Mouse (Mus musculus): ENCODE results near the gene Rtn4rl1. TPM values are rescaled to one million over a fixed set of nuclear protein-coding genes. Genes with fewer than 3 reads are reported as not detected.

The Rtn4rl1 gene
- polyA plus RNA-seq, 1 experiment = 0.02 TPM

GRCm38 (mm10) chr11:75192336-75193214 is 1.0 kb upstream of the Rtn4rl1 start:
- no peak for TF ChIP-seq GATA1 (IDR thresholded peaks at IDR 0.05; ENCODE audit: low read length)

GRCm38 (mm10) chr11:75194121-75194849 is 702 bp downstream of the Rtn4rl1 start:
- TF ChIP-seq GATA1 (IDR thresholded peaks at IDR 0.05; ENCODE audit: low read length) = no peak

GRCm38 (mm10) chr11:75194850-75195461 is 1.4 kb downstream of the Rtn4rl1 start:
- TF ChIP-seq GATA1 (IDR thresholded peaks at IDR 0.05; ENCODE audit: low read length) = no peak

GRCm38 (mm10) chr11:75196131-75196530 is 2.5 kb downstream of the Rtn4rl1 start:
- TF ChIP-seq GATA1 (IDR thresholded peaks at IDR 0.05; ENCODE audit: low read length) = no peak

- TF ChIP-seq GATA1 (IDR thresholded peaks at IDR 0.05; ENCODE audit: low read length) = no peak
Measured at GRCm38 (mm10) chr11:75197956-75198355, 4.4 kb downstream of the Rtn4rl1 start.

- no peak for TF ChIP-seq GATA1 (IDR thresholded peaks at IDR 0.05; ENCODE audit: low read length)
Measured at GRCm38 (mm10) chr11:75198792-75199191, 5.2 kb downstream of the Rtn4rl1 start.

GRCm38 (mm10) chr11:75199951-75200350 is 6.4 kb downstream of the Rtn4rl1 start:
- no peak for TF ChIP-seq GATA1 (IDR thresholded peaks at IDR 0.05; ENCODE audit: low read length)

- no peak for TF ChIP-seq GATA1 (IDR thresholded peaks at IDR 0.05; ENCODE audit: low read length)
Measured at GRCm38 (mm10) chr11:75200935-75201334, 7.4 kb downstream of the Rtn4rl1 start.

- TF ChIP-seq GATA1 (IDR thresholded peaks at IDR 0.05; ENCODE audit: low read length) = no peak
Measured at GRCm38 (mm10) chr11:75201721-75202120, 8.1 kb downstream of the Rtn4rl1 start.

GRCm38 (mm10) chr11:75203926-75204325 is 10.3 kb downstream of the Rtn4rl1 start:
- no peak for TF ChIP-seq GATA1 (IDR thresholded peaks at IDR 0.05; ENCODE audit: low read length)

GRCm38 (mm10) chr11:75204472-75204871 is 10.9 kb downstream of the Rtn4rl1 start:
- TF ChIP-seq GATA1 (IDR thresholded peaks at IDR 0.05; ENCODE audit: low read length) = no peak

- no peak for TF ChIP-seq GATA1 (IDR thresholded peaks at IDR 0.05; ENCODE audit: low read length)
Measured at GRCm38 (mm10) chr11:75206347-75206746, 12.8 kb downstream of the Rtn4rl1 start.

- TF ChIP-seq GATA1 (IDR thresholded peaks at IDR 0.05; ENCODE audit: low read length) = no peak
Measured at GRCm38 (mm10) chr11:75209363-75209762, 15.8 kb downstream of the Rtn4rl1 start.

GRCm38 (mm10) chr11:75210093-75210492 is 16.5 kb downstream of the Rtn4rl1 start:
- no peak for TF ChIP-seq GATA1 (IDR thresholded peaks at IDR 0.05; ENCODE audit: low read length)

GRCm38 (mm10) chr11:75210755-75211154 is 17.2 kb downstream of the Rtn4rl1 start:
- no peak for TF ChIP-seq GATA1 (IDR thresholded peaks at IDR 0.05; ENCODE audit: low read length)

- no peak for TF ChIP-seq GATA1 (IDR thresholded peaks at IDR 0.05; ENCODE audit: low read length)
Measured at GRCm38 (mm10) chr11:75212031-75212667, 18.6 kb downstream of the Rtn4rl1 start.
